In genomic region chr9:34861775-34862174, GRCm38 (mm10) we compare ENCODE assay signal across 9 mouse cellular contexts.
DNase-seq lines count a peak whose midpoint lies in the region; ATAC-seq and TF ChIP-seq lines count a peak whose summit lies in the region.
"Had no signal": no experiment of that assay in that cellular context is flagged by ENCODE, and none has a peak within 500 bp of the region (broad histone marks: within the 10 kb centered on the region; RNA-seq: fewer than 3 reads in every experiment).

No protein-coding gene starts in this region.

- no peak overlapping the region for H3K27ac ChIP-seq in embryonic facial prominence, embryonic 10.5 days (replicated peaks)
- no peak overlapping the region for H3K27ac ChIP-seq in kidney, embryonic 15.5 days
- no peak overlapping the region for H3K27ac ChIP-seq in liver, embryonic 14.5 days
- H3K27ac ChIP-seq: liver, embryonic 13.5 days had no signal

- no peak overlapping the region for H3K4me2 ChIP-seq in kidney, embryonic 15.5 days
- no peak overlapping the region for H3K4me2 ChIP-seq in liver, embryonic 14.5 days (ENCODE audit: low read depth)
- H3K4me2 ChIP-seq: liver, embryonic 13.5 days had no signal

- H3K36me3 ChIP-seq in embryonic facial prominence, embryonic 10.5 days (replicated peaks): no peaks in the 10 kb centered on the region
- no peaks in the 10 kb centered on the region for H3K36me3 ChIP-seq in kidney, embryonic 15.5 days
- H3K36me3 ChIP-seq in liver, embryonic 14.5 days (replicated peaks; ENCODE audit: control insufficient read depth, insufficient read depth, low read depth): no peaks in the 10 kb centered on the region
- H3K36me3 ChIP-seq: liver, embryonic 13.5 days had no signal

- peaks cover 13% of the 10 kb centered on the region for H3K4me1 ChIP-seq in embryonic facial prominence, embryonic 10.5 days
- H3K4me1 ChIP-seq in kidney, embryonic 15.5 days: 0 out of 2 replicates have a peak, but pooled peaks cover 2% of the 10 kb centered on the region
- H3K4me1 ChIP-seq in liver, embryonic 14.5 days (replicated peaks; ENCODE audit: control insufficient read depth in 2 of 2, insufficient read depth in 2 of 2, low read length in 1 of 2): no peaks in the 10 kb centered on the region
- H3K4me1 ChIP-seq: liver, embryonic 13.5 days had no signal

- no peak overlapping the region for H3K9ac ChIP-seq in kidney, embryonic 15.5 days
- no peak overlapping the region for H3K9ac ChIP-seq in liver, embryonic 14.5 days (replicated peaks)
- H3K9ac ChIP-seq: liver, embryonic 13.5 days had no signal

- 59% methylated on average over 2 of the region's 2 CpGs for WGBS in embryonic facial prominence, embryonic 10.5 days
- WGBS in kidney, embryonic 15.5 days: 42% methylated on average over 2 of the region's 2 CpGs
- WGBS in liver, embryonic 14.5 days (ENCODE audit: insufficient replicate concordance): 37% methylated on average over 2 of the region's 2 CpGs

- H3K4me3 ChIP-seq in embryonic facial prominence, embryonic 10.5 days: no peak overlapping the region
- H3K4me3 ChIP-seq in kidney, embryonic 15.5 days (replicated peaks): no peak overlapping the region
- no peak overlapping the region for H3K4me3 ChIP-seq in liver, embryonic 14.5 days (ENCODE audit: insufficient read depth in 1 of 2, low read depth in 2 of 2, low read length in 2 of 2)
- H3K4me3 ChIP-seq: liver, embryonic 13.5 days had no signal

- ATAC-seq in cerebellum, adult (ENCODE audit: insufficient number of reproducible peaks, low FRiP score, low TSS enrichment): peak; percentile 73
- ATAC-seq in kidney, embryonic 15.5 days (replicated peaks; ENCODE audit: low FRiP score): 0 out of 2 replicates have a peak, but pooled peaks have one; percentile 46
- no peak for ATAC-seq in liver, embryonic 14.5 days (ENCODE audit: insufficient read depth)
- no peak for ATAC-seq in monocyte, adult 5-6 weeks (replicated peaks; ENCODE audit: insufficient number of reproducible peaks, low FRiP score, low TSS enrichment, poor library complexity, severe bottlenecking)

- TF ChIP-seq CTCF in liver, embryonic 14.5 days (IDR thresholded peaks at IDR 0.05; ENCODE audit: low read depth): peak; percentile 53

- DNase-seq in cerebellum, postnatal 4 days (ENCODE audit: low spot score in 2 of 2): no peak
- peak; percentile 40 for DNase-seq in Muller cell, postnatal 12 days (ENCODE audit: inconsistent ontology term)
- DNase-seq in embryonic facial prominence, embryonic 10.5 days (ENCODE audit: low spot score): peak; percentile 66
- DNase-seq in liver, embryonic 14.5 days (ENCODE audit: low read depth in 3 of 3, low spot score in 3 of 3): no peak
- peak; percentile 47 for DNase-seq in retina, embryonic 14.5 days (ENCODE audit: low spot score)
- DNase-seq: liver, embryonic 13.5 days had no signal

- H3K9me3 ChIP-seq in embryonic facial prominence, embryonic 10.5 days: no peaks in the 10 kb centered on the region
- H3K9me3 ChIP-seq in kidney, embryonic 15.5 days (replicated peaks): no peaks in the 10 kb centered on the region
- no peaks in the 10 kb centered on the region for H3K9me3 ChIP-seq in liver, embryonic 14.5 days (ENCODE audit: control insufficient read depth, low read length)
- H3K9me3 ChIP-seq: liver, embryonic 13.5 days had no signal

- H3K27me3 ChIP-seq in embryonic facial prominence, embryonic 10.5 days (replicated peaks; ENCODE audit: low read depth, poor library complexity, severe bottlenecking): no peaks in the 10 kb centered on the region; the same call in 1 of the 2 replicates
- no peaks in the 10 kb centered on the region for H3K27me3 ChIP-seq in kidney, embryonic 15.5 days
- no peaks in the 10 kb centered on the region for H3K27me3 ChIP-seq in liver, embryonic 14.5 days (ENCODE audit: control insufficient read depth, insufficient read depth, low read length)
- H3K27me3 ChIP-seq: liver, embryonic 13.5 days had no signal

- no peak for TF ChIP-seq EP300 in liver, embryonic 14.5 days (IDR thresholded peaks at IDR 0.05; ENCODE audit: low read depth)

Comparison
In these comparisons a context has a peak if more than half of its experiments do, and no peak if none do; other contexts are left out.
1. ATAC-seq: peak in cerebellum, adult (single experiment) and kidney, embryonic 15.5 days (single experiment); none in liver, embryonic 14.5 days (single experiment) and monocyte, adult 5-6 weeks (single experiment).
2. DNase-seq: peak in Muller cell, postnatal 12 days (single experiment), embryonic facial prominence, embryonic 10.5 days (single experiment) and retina, embryonic 14.5 days (single experiment); none in cerebellum, postnatal 4 days (0 of 2) and liver, embryonic 14.5 days (0 of 3).